In the genomic region with DNA sequence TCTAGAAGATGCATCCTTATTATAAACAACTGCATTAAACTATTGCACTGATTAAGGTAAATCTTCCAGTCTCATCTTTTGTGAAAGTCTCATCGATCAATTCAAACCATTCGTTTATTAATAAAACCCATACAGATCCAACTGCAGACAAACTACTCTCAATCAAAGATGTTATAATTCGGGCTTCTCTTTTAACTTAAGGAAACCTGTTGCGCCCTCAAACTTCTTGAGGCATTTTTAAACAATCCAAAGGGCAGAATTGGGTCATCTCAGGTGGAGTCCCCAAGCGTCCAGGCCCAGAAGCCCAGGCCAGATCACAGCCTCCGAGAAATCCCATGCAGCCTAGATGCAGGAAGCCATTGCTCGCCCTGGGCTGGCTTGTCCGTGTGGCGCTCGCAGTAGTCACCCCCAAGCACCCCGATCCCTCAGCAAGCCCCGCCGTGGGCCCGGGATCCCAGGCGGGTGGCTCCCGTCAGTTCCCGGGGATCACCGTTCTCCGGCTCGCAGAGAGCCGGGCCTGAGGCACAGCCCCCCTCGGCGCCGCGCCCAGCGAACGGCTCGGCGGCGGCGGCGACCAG, we compare ENCODE assay signal across 8 mouse cellular contexts. TPM values are rescaled to one million over a fixed set of nuclear protein-coding genes. Genes with fewer than 3 reads are reported as not detected.
DNase-seq lines count a peak whose midpoint lies in the region; ATAC-seq and TF ChIP-seq lines count a peak whose summit lies in the region.

No protein-coding gene starts in this region.

- no peaks in the 10 kb centered on the region for H3K27me3 ChIP-seq in forebrain, embryonic 15.5 days
- H3K27me3 ChIP-seq in intestine, embryonic 16.5 days (replicated peaks; ENCODE audit: control insufficient read depth, insufficient read depth, low read length): no peaks in the 10 kb centered on the region
- no peaks in the 10 kb centered on the region for H3K27me3 ChIP-seq in small intestine, adult 2 months (ENCODE audit: control insufficient read depth, insufficient read depth, low read length)

- ATAC-seq in forebrain, embryonic 15.5 days (replicated peaks): no peak; the same call in 1 of the 2 replicates
- peak; percentile 43 for ATAC-seq in intestine, embryonic 16.5 days

- peak overlapping the region; percentile 67 for H3K4me2 ChIP-seq in forebrain, embryonic 15.5 days (replicated peaks)
- H3K4me2 ChIP-seq in intestine, embryonic 16.5 days (ENCODE audit: low read depth, low read length): peak overlapping the region; percentile 68

- H3K27ac ChIP-seq in brown adipose tissue, adult 24 weeks (replicated peaks; ENCODE audit: low read depth, low read length): peak overlapping the region; percentile 93
- peak overlapping the region; percentile 87 for H3K27ac ChIP-seq in forebrain, embryonic 15.5 days (replicated peaks)
- H3K27ac ChIP-seq in intestine, embryonic 16.5 days (ENCODE audit: low read length): peak overlapping the region; percentile 99
- H3K27ac ChIP-seq in small intestine, adult 2 months (ENCODE audit: insufficient read depth, low read depth, low read length): peak overlapping the region; percentile 98

- peak; percentile 47 for DNase-seq in heart, adult 8-10 months (ENCODE audit: low spot score)
- no peak for DNase-seq in heart, adult 11 months
- DNase-seq in B cell, adult 2 months: peak; percentile 58 to 68
- DNase-seq in lung, postnatal 36 days: peak; percentile 46

- TF ChIP-seq CTCF in small intestine, adult 2 months (IDR thresholded peaks at IDR 0.05; ENCODE audit: extremely low read depth, insufficient read length, insufficient replicate concordance, low read depth, low read length): no peak

- TF ChIP-seq POLR2A in small intestine, adult 2 months (IDR thresholded peaks at IDR 0.05; ENCODE audit: low read depth, low read length): no peak; the same call in 1 of the 2 replicates

- no peaks in the 10 kb centered on the region for H3K36me3 ChIP-seq in forebrain, embryonic 15.5 days
- H3K36me3 ChIP-seq in intestine, embryonic 16.5 days (ENCODE audit: control insufficient read depth, insufficient read depth, low read length): no peaks in the 10 kb centered on the region
- no peaks in the 10 kb centered on the region for H3K36me3 ChIP-seq in small intestine, adult 2 months (ENCODE audit: control insufficient read depth, insufficient read depth, low read length)

- no peaks in the 10 kb centered on the region for H3K9me3 ChIP-seq in forebrain, embryonic 15.5 days
- H3K9me3 ChIP-seq in intestine, embryonic 16.5 days (ENCODE audit: control insufficient read depth, low read length): no peaks in the 10 kb centered on the region

- H3K4me1 ChIP-seq in brown adipose tissue, adult 24 weeks (ENCODE audit: control insufficient read depth, insufficient read depth, insufficient read length, low read length): peaks cover 13% of the 10 kb centered on the region
- peaks cover 12% of the 10 kb centered on the region for H3K4me1 ChIP-seq in forebrain, embryonic 15.5 days
- peaks cover 20% of the 10 kb centered on the region for H3K4me1 ChIP-seq in intestine, embryonic 16.5 days (ENCODE audit: control insufficient read depth, insufficient read depth, low read length)
- H3K4me1 ChIP-seq in small intestine, adult 2 months (ENCODE audit: control insufficient read depth, insufficient read depth, insufficient read length, low read length): peaks cover 16% of the 10 kb centered on the region

- 6% methylated on average over 27 of the region's 32 CpGs for WGBS in forebrain, embryonic 15.5 days
- WGBS in intestine, embryonic 16.5 days: 4% methylated on average over 32 of the region's 32 CpGs
- WGBS in small intestine, adult 2 months: 2% methylated on average over 32 of the region's 32 CpGs

- H3K9ac ChIP-seq in forebrain, embryonic 15.5 days (replicated peaks): peak overlapping the region; percentile 85
- peak overlapping the region; percentile 99 for H3K9ac ChIP-seq in intestine, embryonic 16.5 days (ENCODE audit: low read depth, low read length)

- H3K4me3 ChIP-seq in brown adipose tissue, adult 24 weeks (ENCODE audit: insufficient read depth, low read depth, low read length): peak overlapping the region; percentile 92
- H3K4me3 ChIP-seq in forebrain, embryonic 15.5 days: peak overlapping the region; percentile 79
- H3K4me3 ChIP-seq in intestine, embryonic 16.5 days (ENCODE audit: low read length): peak overlapping the region; percentile 88
- H3K4me3 ChIP-seq in small intestine, adult 2 months (ENCODE audit: low read depth, low read length): peak overlapping the region; percentile 74

RNA-seq across cellular contexts. Expression of a gene that starts 0.5 kb away (rescaled TPM):
- total RNA-seq in heart, adult 8-10 months (2022): 10 to 100 TPM; 29.0 to 32.4 (median 30.3) TPM
- polyA plus RNA-seq in brown adipose tissue, adult 24 weeks (2012; ENCODE audit: insufficient read depth, insufficient read length, missing spikeins): 45.2 and 49.4 TPM in 2 replicates
- 5.9 and 6.9 TPM in 2 replicates for polyA plus RNA-seq in forebrain, embryonic 15.5 days (2015; fragmentation: Nextera tagmentation; extraction: Ambion mirVana)
- 52.6 and 61.6 TPM in 2 replicates for polyA plus RNA-seq in intestine, embryonic 16.5 days (2015; fragmentation: Nextera tagmentation; extraction: Ambion mirVana)
- 28.0 and 66.3 TPM in 2 replicates for polyA plus RNA-seq in small intestine, adult 2 months (2012; rRNA removed)
